Mouse (Mus musculus) forebrain, embryonic 10.5 days (tissue): ENCODE results near the gene Usp6nl. TPM values are rescaled to one million over a fixed set of nuclear protein-coding genes. Genes with fewer than 3 reads are reported as not detected.

Source experiments
- DNase-seq: peaks from one replicate; pipeline ENCODE4 v3.0.0-alpha.2; 2017; ENCODE audit warnings: low spot score; ENCODE audit errors: extremely low spot score
- H3K27ac ChIP-seq: fragments of 300-500 bp; sonication (generic); 2 replicates; pipeline ENCODE4 v1.5.1; 2016; ENCODE audit warnings: mild to moderate bottlenecking
- H3K27me3 ChIP-seq: fragments of 300-500 bp; sonication (generic); 2 replicates; pipeline ENCODE4 v1.6.1; 2016; ENCODE audit warnings: mild to moderate bottlenecking; ENCODE audit not compliant: poor library complexity, severe bottlenecking
- H3K36me3 ChIP-seq: fragments of 300-500 bp; sonication (generic); replicated peaks from 2 replicates; pipeline ENCODE4 v1.6.1; 2016; ENCODE audit warnings: mild to moderate bottlenecking, moderate library complexity
- H3K4me1 ChIP-seq: fragments of 300-500 bp; sonication (generic); 2 replicates; pipeline ENCODE4 v1.6.1; 2016
- H3K4me3 ChIP-seq: fragments of 300-500 bp; sonication (generic); 2 replicates; pipeline ENCODE4 v1.5.1; 2016; ENCODE audit warnings: mild to moderate bottlenecking, moderate library complexity
- H3K9me3 ChIP-seq: fragments of 300-500 bp; sonication (generic); 2 replicates; pipeline ENCODE4 v1.6.1; 2016; ENCODE audit warnings: mild to moderate bottlenecking, moderate library complexity
- WGBS: fragments of 180-500 bp; shearing (Covaris S2); methylation state at CpG from one replicate; pipeline ENCODE4 v1.1.7; 2016; 5-methylcytosine and 5-hydroxymethylcytosine counted together
- polyA plus RNA-seq: library from polyadenylated mRNA; unstranded; fragments of >200 nt; fragmentation: Nextera tagmentation; extraction: Ambion mirVana; gene quantifications from 2 replicates; pipeline ENCODE4 v1.2.1, GENCODE M21; 2016

Usp6nl gene
- polyA plus RNA-seq, 1 experiment from 2014 or later = 9.7 TPM

- no peak overlapping the region for H3K27ac ChIP-seq
- H3K9me3 ChIP-seq = no peaks in the 10 kb centered on the region
- H3K27me3 ChIP-seq = no peaks in the 10 kb centered on the region
- 90% methylated on average over 2 of the region's 3 CpGs for WGBS
- peaks cover 17% of the 10 kb centered on the region for H3K36me3 ChIP-seq
- 0 out of 2 replicates have a peak, but pooled peaks cover under 1% of the 10 kb centered on the region for H3K4me1 ChIP-seq
- no peak overlapping the region for H3K4me3 ChIP-seq
- no peak for DNase-seq
These were observed 68.8 kb downstream of the Usp6nl start for GRCm38 (mm10) chr2:6391261-6391660.

GRCm38 (mm10) chr2:6391940-6392339 is 69.5 kb downstream of the Usp6nl start:
- Histone ChIP-seq H3K36me3 (peaks cover 17% of the 10 kb centered on the region), H3K4me1 (peaks cover 4% of the 10 kb centered on the region; the same call in 1 of the 2 replicates), H3K27ac (no peak overlapping the region), H3K4me3 (no peak overlapping the region), H3K27me3 (no peaks in the 10 kb centered on the region), H3K9me3 (no peaks in the 10 kb centered on the region)
- 91% methylated on average over 6 of the region's 6 CpGs for WGBS
- DNase-seq = no peak

- no peaks in the 10 kb centered on the region for H3K9me3 ChIP-seq
- peaks cover 18% of the 10 kb centered on the region for H3K36me3 ChIP-seq
- no peaks in the 10 kb centered on the region for H3K27me3 ChIP-seq
- H3K27ac ChIP-seq = no peak overlapping the region
- WGBS = 83% methylated on average over 7 of the region's 7 CpGs
- no peak overlapping the region for H3K4me3 ChIP-seq
- H3K4me1 ChIP-seq = peaks cover 12% of the 10 kb centered on the region; the same call in 1 of the 2 replicates
- DNase-seq = no peak
These were observed 73.6 kb downstream of the Usp6nl start for GRCm38 (mm10) chr2:6395851-6396625.

GRCm38 (mm10) chr2:6396626-6397146 is 74.2 kb downstream of the Usp6nl start:
- peaks cover 20% of the 10 kb centered on the region for H3K36me3 ChIP-seq
- peaks cover 12% of the 10 kb centered on the region; the same call in 1 of the 2 replicates for H3K4me1 ChIP-seq
- no peaks in the 10 kb centered on the region for H3K27me3 ChIP-seq
- no peak overlapping the region for H3K27ac ChIP-seq
- DNase-seq = no peak
- H3K4me3 ChIP-seq = no peak overlapping the region
- no peaks in the 10 kb centered on the region for H3K9me3 ChIP-seq
- 89% methylated on average over 1 of the region's 1 CpGs for WGBS

- 53% methylated on average over 3 of the region's 3 CpGs for WGBS
- no peak for DNase-seq
- no peaks in the 10 kb centered on the region for H3K9me3 ChIP-seq
- H3K4me3 ChIP-seq = no peak overlapping the region
- peaks cover 13% of the 10 kb centered on the region for H3K4me1 ChIP-seq
- H3K36me3 ChIP-seq = peaks cover 20% of the 10 kb centered on the region
- H3K27ac ChIP-seq = no peak overlapping the region
- no peaks in the 10 kb centered on the region for H3K27me3 ChIP-seq
These were observed 74.7 kb downstream of the Usp6nl start for GRCm38 (mm10) chr2:6397166-6397565.

GRCm38 (mm10) chr2:6398826-6399225 is 76.4 kb downstream of the Usp6nl start:
- Histone ChIP-seq H3K27me3 (no peaks in the 10 kb centered on the region), H3K4me3 (no peak overlapping the region), H3K9me3 (no peaks in the 10 kb centered on the region), H3K27ac (no peak overlapping the region), H3K36me3 (peaks cover 11% of the 10 kb centered on the region; the same call in 1 of the 2 replicates), H3K4me1 (peaks cover 29% of the 10 kb centered on the region)
- 96% methylated on average over 6 of the region's 6 CpGs for WGBS
- no peak for DNase-seq

GRCm38 (mm10) chr2:6401039-6401438 is 78.6 kb downstream of the Usp6nl start:
- Histone ChIP-seq H3K27ac (no peak overlapping the region), H3K4me3 (no peak overlapping the region), H3K36me3 (peaks cover 5% of the 10 kb centered on the region; the same call in 1 of the 2 replicates), H3K4me1 (peaks cover 48% of the 10 kb centered on the region), H3K27me3 (no peaks in the 10 kb centered on the region), H3K9me3 (no peaks in the 10 kb centered on the region)
- no peak for DNase-seq
- WGBS = 93% methylated on average over 10 of the region's 10 CpGs

GRCm38 (mm10) chr2:6403375-6403774 is 80.9 kb downstream of the Usp6nl start:
- Histone ChIP-seq H3K36me3 (peaks cover 5% of the 10 kb centered on the region; the same call in 1 of the 2 replicates), H3K27me3 (no peaks in the 10 kb centered on the region), H3K9me3 (no peaks in the 10 kb centered on the region), H3K4me1 (peaks cover 38% of the 10 kb centered on the region), H3K27ac (peak overlapping the region; percentile 71), H3K4me3 (no peak overlapping the region)
- peak; percentile 57 for DNase-seq
- 6% methylated on average over 11 of the region's 11 CpGs for WGBS

GRCm38 (mm10) chr2:6403991-6404390 is 81.5 kb downstream of the Usp6nl start:
- DNase-seq = no peak
- Histone ChIP-seq H3K4me3 (no peak overlapping the region), H3K27ac (0 out of 2 replicates have a peak overlapping the region, but pooled peaks have one; percentile 71), H3K27me3 (no peaks in the 10 kb centered on the region), H3K9me3 (no peaks in the 10 kb centered on the region), H3K36me3 (peaks cover 8% of the 10 kb centered on the region), H3K4me1 (peaks cover 38% of the 10 kb centered on the region)
- WGBS = 64% methylated on average over 3 of the region's 3 CpGs

GRCm38 (mm10) chr2:6404627-6405026 is 82.2 kb downstream of the Usp6nl start:
- H3K4me1 ChIP-seq = peaks cover 38% of the 10 kb centered on the region
- no peak overlapping the region for H3K27ac ChIP-seq
- no peak overlapping the region for H3K4me3 ChIP-seq
- H3K36me3 ChIP-seq = peaks cover 14% of the 10 kb centered on the region
- no peak for DNase-seq
- no peaks in the 10 kb centered on the region for H3K9me3 ChIP-seq
- WGBS = 86% methylated on average over 7 of the region's 7 CpGs
- no peaks in the 10 kb centered on the region for H3K27me3 ChIP-seq

GRCm38 (mm10) chr2:6405059-6406033 is 82.9 kb downstream of the Usp6nl start:
- DNase-seq = peak; percentile 67
- 34% methylated on average over 10 of the region's 10 CpGs for WGBS
- no peaks in the 10 kb centered on the region for H3K27me3 ChIP-seq
- H3K27ac ChIP-seq = no peak overlapping the region
- peaks cover 21% of the 10 kb centered on the region for H3K36me3 ChIP-seq
- no peak overlapping the region for H3K4me3 ChIP-seq
- H3K9me3 ChIP-seq = no peaks in the 10 kb centered on the region
- peaks cover 38% of the 10 kb centered on the region for H3K4me1 ChIP-seq

- no peak for DNase-seq
- H3K27ac ChIP-seq = no peak overlapping the region
- H3K4me1 ChIP-seq = peaks cover 32% of the 10 kb centered on the region
- H3K27me3 ChIP-seq = no peaks in the 10 kb centered on the region
- H3K4me3 ChIP-seq = no peak overlapping the region
- H3K9me3 ChIP-seq = no peaks in the 10 kb centered on the region
- peaks cover 33% of the 10 kb centered on the region for H3K36me3 ChIP-seq
- 65% methylated on average over 1 of the region's 1 CpGs for WGBS
These were observed 85.2 kb downstream of the Usp6nl start for GRCm38 (mm10) chr2:6407711-6408110.
